Mouse (Mus musculus): ENCODE data around the gene Olfr748. TPM values are rescaled to one million over a fixed set of nuclear protein-coding genes. Genes with fewer than 3 reads are reported as not detected.
"Not testable (repeated sequence)": the region's sequence is repeated elsewhere in the genome, so short reads cannot be mapped to it uniquely, and the experiment has no call there.

The Olfr748 gene
- not detected for total RNA-seq (2021)
- long read RNA-seq, experiment 1, result 0 reads
- long read RNA-seq, experiment 2, result 0 reads

GRCm38 (mm10) chr14:50707073-50707472 is at the start of gene Olfr748:
Olfr748 (plus strand) TSS chr14:50707373.
- Histone ChIP-seq H3K27ac (no peak within 1 kb of the TSS), H3K4me3 (no peak within 1 kb of the TSS)
- no peak for TF ChIP-seq CTCF (conservative IDR thresholded peaks at IDR 0.05)
- DNase-seq (ENCODE audit: low spot score in 2 of 2), result no peak

GRCm38 (mm10) chr14:50693106-50693505 is 14.1 kb upstream of the Olfr748 start, which contains the start of gene Olfr747:
Olfr747 (minus strand) TSS chr14:50693206.
- Histone ChIP-seq H3K27ac (no peak within 1 kb of the TSS), H3K4me3 (no peak within 1 kb of the TSS)
- no peak for DNase-seq (ENCODE audit: low spot score in 2 of 2)
- no peak for TF ChIP-seq CTCF (conservative IDR thresholded peaks at IDR 0.05)

- H3K4me3 ChIP-seq; DNase-seq (ENCODE audit: low spot score in 2 of 2); H3K27ac ChIP-seq: not testable (repeated sequence)
Observed at GRCm38 (mm10) chr14:50719875-50720274, 12.7 kb downstream of the Olfr748 start.

DNA sequence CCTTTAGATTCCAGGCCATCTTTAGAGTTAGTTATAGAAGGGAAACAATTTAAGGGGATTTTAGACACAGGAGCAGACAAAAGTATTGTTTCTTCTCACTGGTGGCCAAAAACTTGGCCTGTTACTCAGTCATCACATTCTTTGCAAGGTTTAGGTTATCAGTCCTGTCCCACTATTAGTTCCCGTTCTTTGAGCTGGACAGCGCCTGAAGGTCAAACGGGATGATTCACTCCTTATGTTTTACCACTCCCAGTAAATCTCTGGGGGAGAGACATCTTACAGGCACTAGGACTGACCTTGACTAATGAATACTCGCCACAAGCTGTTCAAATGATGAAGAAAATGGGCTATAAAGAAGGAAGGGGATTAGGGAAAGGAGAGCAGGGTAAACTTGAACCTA is 15.2 kb downstream of the Olfr748 start:
- DNase-seq (ENCODE audit: low spot score in 2 of 2); H3K4me3 ChIP-seq; H3K27ac ChIP-seq: not testable (repeated sequence)

DNA sequence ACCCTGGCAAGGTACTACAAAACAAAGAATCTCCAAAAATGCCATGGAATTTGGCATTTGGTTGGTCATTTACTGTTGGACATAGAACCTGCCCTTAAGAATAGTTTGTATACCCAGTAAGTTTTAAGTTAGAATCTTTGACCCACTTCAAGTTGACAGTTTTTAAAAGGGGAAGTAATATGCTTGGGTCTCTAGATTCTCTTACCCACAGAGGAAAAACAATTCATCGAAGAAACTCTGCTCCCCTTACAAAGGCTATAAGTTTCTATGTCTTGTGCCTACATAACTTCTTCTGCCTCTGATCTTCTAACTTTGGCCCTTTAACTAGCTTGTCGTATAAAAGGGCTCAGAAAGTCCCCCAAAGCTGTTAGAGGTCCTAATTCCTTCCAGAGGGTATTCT is 33.2 kb downstream of the Olfr748 start:
- Histone ChIP-seq H3K4me3 (no peak overlapping the region), H3K27ac (no peak overlapping the region)
- no peak for DNase-seq (ENCODE audit: low spot score in 2 of 2)
- TF ChIP-seq CTCF (conservative IDR thresholded peaks at IDR 0.05), result no peak

- Histone ChIP-seq H3K27ac (no peak overlapping the region), H3K4me3 (no peak overlapping the region)
- TF ChIP-seq CTCF (conservative IDR thresholded peaks at IDR 0.05), result no peak
- no peak for DNase-seq (ENCODE audit: low spot score in 2 of 2)
Observed at GRCm38 (mm10) chr14:50741584-50741983, 34.4 kb downstream of the Olfr748 start.

DNA sequence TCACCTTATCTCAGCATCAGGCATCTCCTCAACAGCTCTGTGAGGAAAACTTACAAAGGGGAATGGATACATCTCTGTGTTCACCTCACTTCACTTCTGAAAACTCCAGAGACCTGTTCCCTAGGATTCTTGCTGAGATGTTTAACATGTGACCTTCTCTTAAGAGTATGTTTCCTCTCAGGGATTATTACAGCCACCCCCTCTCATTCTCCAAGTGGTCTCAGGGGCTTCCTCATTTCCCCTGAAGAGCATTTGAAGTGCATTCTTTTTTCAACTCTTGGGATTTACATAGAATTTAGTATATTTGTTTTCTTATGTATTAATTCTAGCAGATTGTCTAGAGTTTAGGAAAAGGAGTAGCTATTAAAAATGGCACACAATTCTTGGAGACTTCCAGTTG is 37.8 kb downstream of the Olfr748 start, which contains the start of gene Olfr749:
Gene Olfr749, minus strand, starts transcription at position 101 of the 400 bp plus-strand sequence.
- H3K27ac ChIP-seq, result no peak within 1 kb of the TSS
- no peak for DNase-seq (ENCODE audit: low spot score in 2 of 2)
- no peak for TF ChIP-seq CTCF (conservative IDR thresholded peaks at IDR 0.05)
- H3K4me3 ChIP-seq, result no peak within 1 kb of the TSS

- Histone ChIP-seq H3K27ac (no peak overlapping the region), H3K4me3 (no peak overlapping the region)
- TF ChIP-seq CTCF (conservative IDR thresholded peaks at IDR 0.05), result no peak
- peak; percentile 13 to 30 for DNase-seq (ENCODE audit: low spot score in 2 of 2)
Observed at GRCm38 (mm10) chr14:50758416-50759085, 51.4 kb downstream of the Olfr748 start.

Other genes with a start within 250 kb of the Olfr748 start
- gene Olfr741, start 234.6 kb upstream of the Olfr748 start, total RNA-seq (2021), result not detected
- not detected for gene Olfr742, start 203.8 kb upstream of the Olfr748 start, total RNA-seq (2021)
- gene Olfr743, start 185.5 kb upstream of the Olfr748 start, total RNA-seq (2021), result not detected
- not detected for gene Olfr744, start 92.5 kb upstream of the Olfr748 start, total RNA-seq (2021)
- gene Olfr745, start 68.0 kb upstream of the Olfr748 start, total RNA-seq (2021), result not detected
- gene Olfr746, start 60.3 kb upstream of the Olfr748 start, total RNA-seq (2021), result not detected
- gene Olfr747, start 14.2 kb upstream of the Olfr748 start, total RNA-seq (2021), result not detected
- gene Olfr749, start 37.7 kb downstream of the Olfr748 start, total RNA-seq (2021), result not detected
- gene Ttc5, start 78.1 kb downstream of the Olfr748 start, total RNA-seq (2021), result 10 to 100 TPM; 67.0 to 69.7 TPM
- not detected for gene Ccnb1ip1, start 100.4 kb downstream of the Olfr748 start, total RNA-seq (2021)
- gene Parp2, start 100.5 kb downstream of the Olfr748 start, total RNA-seq (2021), result 10 to 100 TPM; 27.5 to 31.9 TPM
- 1 to 10 TPM; 2.4 to 3.2 TPM for gene Tep1, start 163.2 kb downstream of the Olfr748 start, total RNA-seq (2021)
- gene Klhl33, start 190.1 kb downstream of the Olfr748 start, total RNA-seq (2021), result 1 to 10 TPM; 5.4 to 5.9 TPM
- gene Osgep, start 217.5 kb downstream of the Olfr748 start, total RNA-seq (2021), result 10 to 100 TPM; 35.0 to 36.0 TPM
- gene Apex1, start 217.6 kb downstream of the Olfr748 start, total RNA-seq (2021), result 10 to 100 TPM; 70.3 to 73.4 TPM
- 10 to 100 TPM; 92.9 to 95.6 TPM for gene Pip4p1, start 223.5 kb downstream of the Olfr748 start, total RNA-seq (2021)
- gene Pnp, start 223.7 kb downstream of the Olfr748 start, total RNA-seq (2021), result 10 to 100 TPM; 14.0 to 17.1 TPM
- 10 to 100 TPM in 1 of 2 experiments, 1 to 10 TPM in 1; 5.2 to 12.0 TPM for gene Gm49342, start 237.1 kb downstream of the Olfr748 start, total RNA-seq (2021)
- 1 to 10 TPM in 1 of 2 experiments, under 1 TPM in 1; 0.83 to 1.1 TPM for gene Pnp2, start 248.6 kb downstream of the Olfr748 start, total RNA-seq (2021)

Data from layer of hippocampus, adult 2 months (tissue).